Mouse (Mus musculus) midbrain, embryonic 11.5 days (tissue): Measurements from ENCODE around the gene Tgfb2. TPM values are rescaled to one million over a fixed set of nuclear protein-coding genes. Genes with fewer than 3 reads are reported as not detected.
A peak's percentile ranks its signal among the peaks of the same experiment; 100 is the strongest.

Experiments used
- ATAC-seq: fragments of 200-750 bp; cut with Nextera tagmentation; 2 replicates; pipeline ENCODE4 v1.8.0; 2017; ENCODE audit warnings: moderate TSS enrichment, moderate library complexity; ENCODE audit not compliant: low FRiP score
- DNase-seq: peaks from one replicate; pipeline ENCODE4 v3.0.0; 2015; ENCODE audit warnings: low spot score; ENCODE audit errors: missing footprints
- H3K27ac ChIP-seq: fragments of 300-500 bp; sonication (generic); 2 replicates; pipeline ENCODE4 v1.5.1; 2014; ENCODE audit warnings: low read depth, low read length
- H3K27me3 ChIP-seq: fragments of 300-500 bp; sonication (generic); 2 replicates; pipeline ENCODE4 v1.6.1; 2014; ENCODE audit warnings: mild to moderate bottlenecking, low read length, moderate library complexity, mixed read lengths; ENCODE audit not compliant: control insufficient read depth, insufficient read depth
- H3K36me3 ChIP-seq: fragments of 300-500 bp; sonication (generic); 2 replicates; pipeline ENCODE4 v1.6.1; 2014; ENCODE audit warnings: mild to moderate bottlenecking, low read length, moderate library complexity, mixed read lengths; ENCODE audit not compliant: control insufficient read depth, insufficient read depth
- H3K4me1 ChIP-seq: fragments of 300-500 bp; sonication (generic); 2 replicates; pipeline ENCODE4 v1.6.1; 2014; ENCODE audit warnings: low read length; ENCODE audit not compliant: control insufficient read depth, insufficient read depth
- H3K4me2 ChIP-seq: fragments of 300-500 bp; sonication (generic); 2 replicates; pipeline ENCODE4 v1.6.1; 2014; ENCODE audit warnings: mild to moderate bottlenecking, moderate library complexity
- H3K4me3 ChIP-seq: fragments of 300-500 bp; sonication (generic); 2 replicates; pipeline ENCODE4 v1.5.1; 2014; ENCODE audit warnings: low read depth, low read length
- H3K9ac ChIP-seq: fragments of 300-500 bp; sonication (generic); 2 replicates; pipeline ENCODE4 v1.6.1; 2014; ENCODE audit warnings: low read length
- H3K9me3 ChIP-seq: fragments of 300-500 bp; sonication (generic); 2 replicates; pipeline ENCODE4 v1.6.1; 2016; ENCODE audit warnings: low read length; ENCODE audit not compliant: control insufficient read depth
- WGBS: fragments of 180-500 bp; shearing (Covaris S2); extraction: QIAGEN DNeasy Blood & Tissue Kit; methylation state at CpG from one replicate; pipeline ENCODE4 v1.1.7; 2014; 5-methylcytosine and 5-hydroxymethylcytosine counted together
- polyA plus RNA-seq: library from polyadenylated mRNA; unstranded; fragments of >200 nt; fragmentation: Nextera tagmentation; extraction: Ambion mirVana; gene quantifications from 2 replicates; pipeline ENCODE4 v1.2.1, GENCODE M21; 2014

Gene Tgfb2
- polyA plus RNA-seq, 1 experiment from 2014 or later = 11.9 TPM

- ATAC-seq (no peak), DNase-seq (no peak)
- H3K4me2 ChIP-seq = no peak overlapping the region
- 90% methylated on average over 4 of the region's 4 CpGs for WGBS
- no peaks in the 10 kb centered on the region for H3K9me3 ChIP-seq
- no peaks in the 10 kb centered on the region for H3K36me3 ChIP-seq
- no peak overlapping the region for H3K9ac ChIP-seq
- no peak overlapping the region for H3K4me3 ChIP-seq
- H3K4me1 ChIP-seq = no peaks in the 10 kb centered on the region
- no peak overlapping the region for H3K27ac ChIP-seq
- H3K27me3 ChIP-seq = no peaks in the 10 kb centered on the region
Measured at GRCm38 (mm10) chr1:186692370-186692769, 13.4 kb downstream of the Tgfb2 start.

GRCm38 (mm10) chr1:186691708-186692107 lies 14.1 kb downstream of the Tgfb2 start:
- H3K4me1 ChIP-seq = no peaks in the 10 kb centered on the region
- DNase-seq = no peak
- 88% methylated on average over 9 of the region's 9 CpGs for WGBS

GRCm38 (mm10) chr1:186684041-186684440 lies 21.7 kb downstream of the Tgfb2 start:
- no peaks in the 10 kb centered on the region for H3K36me3 ChIP-seq
- no peak overlapping the region for H3K4me2 ChIP-seq
- no peaks in the 10 kb centered on the region for H3K9me3 ChIP-seq
- no peak for DNase-seq
- WGBS = over 99% methylated on average over 3 of the region's 3 CpGs
- no peak overlapping the region for H3K9ac ChIP-seq
- H3K4me3 ChIP-seq = no peak overlapping the region
- H3K27ac ChIP-seq = no peak overlapping the region
- no peaks in the 10 kb centered on the region for H3K4me1 ChIP-seq
- H3K27me3 ChIP-seq = no peaks in the 10 kb centered on the region
- ATAC-seq = no peak

More at GRCm38 (mm10) chr1:186691708-186692107, 14.1 kb downstream of the Tgfb2 start:
- Histone ChIP-seq H3K4me2 (no peak overlapping the region), H3K9ac (no peak overlapping the region), H3K27ac (no peak overlapping the region), H3K27me3 (no peaks in the 10 kb centered on the region), H3K9me3 (no peaks in the 10 kb centered on the region), H3K4me3 (no peak overlapping the region), H3K36me3 (no peaks in the 10 kb centered on the region)
- no peak for ATAC-seq

GRCm38 (mm10) chr1:186682606-186683005 lies 23.2 kb downstream of the Tgfb2 start:
- H3K4me3 ChIP-seq = no peak overlapping the region
- H3K9ac ChIP-seq = no peak overlapping the region
- H3K4me1 ChIP-seq = no peaks in the 10 kb centered on the region
- no peaks in the 10 kb centered on the region for H3K36me3 ChIP-seq
- no peaks in the 10 kb centered on the region for H3K9me3 ChIP-seq
- no peaks in the 10 kb centered on the region for H3K27me3 ChIP-seq
- ATAC-seq (0 out of 2 replicates have a peak, but pooled peaks have one; percentile 38), DNase-seq (no peak)
- H3K4me2 ChIP-seq = no peak overlapping the region
- WGBS = 58% methylated on average over 7 of the region's 7 CpGs
- H3K27ac ChIP-seq = no peak overlapping the region

GRCm38 (mm10) chr1:186677614-186678013 lies 28.2 kb downstream of the Tgfb2 start:
- Histone ChIP-seq H3K27me3 (no peaks in the 10 kb centered on the region), H3K4me1 (no peaks in the 10 kb centered on the region), H3K9me3 (no peaks in the 10 kb centered on the region), H3K36me3 (no peaks in the 10 kb centered on the region), H3K4me3 (no peak overlapping the region), H3K4me2 (no peak overlapping the region), H3K9ac (no peak overlapping the region), H3K27ac (no peak overlapping the region)
- DNase-seq (no peak), ATAC-seq (no peak)
- 80% methylated on average over 12 of the region's 12 CpGs for WGBS

GRCm38 (mm10) chr1:186676199-186676598 lies 29.6 kb downstream of the Tgfb2 start:
- Histone ChIP-seq H3K4me1 (no peaks in the 10 kb centered on the region), H3K36me3 (no peaks in the 10 kb centered on the region), H3K4me2 (no peak overlapping the region), H3K9ac (no peak overlapping the region), H3K27me3 (no peaks in the 10 kb centered on the region), H3K4me3 (no peak overlapping the region), H3K9me3 (no peaks in the 10 kb centered on the region), H3K27ac (no peak overlapping the region)
- no peak for DNase-seq
- ATAC-seq = no peak
- 66% methylated on average over 5 of the region's 5 CpGs for WGBS

- Histone ChIP-seq H3K4me3 (no peak overlapping the region), H3K9me3 (no peaks in the 10 kb centered on the region), H3K9ac (no peak overlapping the region), H3K4me2 (no peak overlapping the region), H3K4me1 (no peaks in the 10 kb centered on the region), H3K27ac (no peak overlapping the region), H3K27me3 (no peaks in the 10 kb centered on the region), H3K36me3 (no peaks in the 10 kb centered on the region)
- no peak for ATAC-seq
- WGBS = 88% methylated on average over 6 of the region's 6 CpGs
- DNase-seq = no peak
Measured at GRCm38 (mm10) chr1:186675263-186675662, 30.5 kb downstream of the Tgfb2 start.

- Histone ChIP-seq H3K4me1 (no peaks in the 10 kb centered on the region), H3K36me3 (no peaks in the 10 kb centered on the region), H3K4me2 (no peak overlapping the region), H3K27me3 (no peaks in the 10 kb centered on the region), H3K4me3 (no peak overlapping the region), H3K9ac (no peak overlapping the region), H3K27ac (no peak overlapping the region), H3K9me3 (no peaks in the 10 kb centered on the region)
- DNase-seq (no peak), ATAC-seq (no peak)
- 87% methylated on average over 3 of the region's 3 CpGs for WGBS
Measured at GRCm38 (mm10) chr1:186674621-186675020, 31.2 kb downstream of the Tgfb2 start.

- 81% methylated on average over 4 of the region's 4 CpGs for WGBS
Measured at GRCm38 (mm10) chr1:186673166-186673565, 32.6 kb downstream of the Tgfb2 start.

GRCm38 (mm10) chr1:186663412-186663811 lies 42.4 kb downstream of the Tgfb2 start:
- Histone ChIP-seq H3K9me3 (no peaks in the 10 kb centered on the region), H3K4me3 (no peak overlapping the region), H3K4me2 (no peak overlapping the region), H3K36me3 (no peaks in the 10 kb centered on the region), H3K4me1 (no peaks in the 10 kb centered on the region), H3K27ac (no peak overlapping the region), H3K9ac (no peak overlapping the region), H3K27me3 (no peaks in the 10 kb centered on the region)
- WGBS = 93% methylated on average over 11 of the region's 11 CpGs
- no peak for ATAC-seq
- no peak for DNase-seq

More at GRCm38 (mm10) chr1:186673166-186673565, 32.6 kb downstream of the Tgfb2 start:
- no peak overlapping the region for H3K27ac ChIP-seq
- DNase-seq = no peak
- no peak overlapping the region for H3K9ac ChIP-seq
- no peaks in the 10 kb centered on the region for H3K27me3 ChIP-seq
- H3K36me3 ChIP-seq = no peaks in the 10 kb centered on the region
- no peaks in the 10 kb centered on the region for H3K4me1 ChIP-seq
- ATAC-seq = no peak
- H3K4me3 ChIP-seq = no peak overlapping the region
- H3K4me2 ChIP-seq = no peak overlapping the region
- H3K9me3 ChIP-seq = no peaks in the 10 kb centered on the region
